Mouse (Mus musculus) forebrain, embryonic 14.5 days (tissue): ENCODE measurements around the gene Fam160a1. TPM values are rescaled to one million over a fixed set of nuclear protein-coding genes. Genes with fewer than 3 reads are reported as not detected.

Experiments used
- ATAC-seq: fragments of 200-750 bp; cut with Nextera tagmentation; 2 replicates; pipeline ENCODE4 v1.8.0; 2017; ENCODE audit warnings: mild to moderate bottlenecking, moderate library complexity
- DNase-seq: peaks from one replicate; pipeline ENCODE4 v3.0.0-alpha.2; 2015; ENCODE audit warnings: low spot score
- H3K27ac ChIP-seq: fragments of 300-500 bp; sonication (generic); 2 replicates; pipeline ENCODE4 v1.5.1; 2014; ENCODE audit warnings: low read depth, mild to moderate bottlenecking, control low read depth, low read length, moderate library complexity
- H3K27me3 ChIP-seq: fragments of 300-500 bp; sonication (generic); replicated peaks from 2 replicates; pipeline ENCODE4 v1.6.1; 2014; ENCODE audit warnings: low read length, control low read depth, mixed read lengths; ENCODE audit not compliant: control insufficient read depth, insufficient read depth
- H3K36me3 ChIP-seq: fragments of 300-500 bp; sonication (generic); 2 replicates; pipeline ENCODE4 v1.6.1; 2014; ENCODE audit warnings: low read length, control low read depth; ENCODE audit not compliant: control insufficient read depth, insufficient read depth
- H3K4me1 ChIP-seq: fragments of 300-500 bp; sonication (generic); 2 replicates; pipeline ENCODE4 v1.6.1; 2014; ENCODE audit warnings: antibody characterized with exemption, low read length, control low read depth; ENCODE audit not compliant: control insufficient read depth, insufficient read depth
- H3K4me2 ChIP-seq: fragments of 300-500 bp; sonication (generic); 2 replicates; pipeline ENCODE4 v1.6.1; 2014; ENCODE audit warnings: mild to moderate bottlenecking, control low read depth, low read length
- H3K4me3 ChIP-seq: fragments of 300-500 bp; sonication (generic); 2 replicates; pipeline ENCODE4 v1.5.1; 2014; ENCODE audit warnings: low read depth, low read length, control low read depth
- H3K9ac ChIP-seq: fragments of 300-500 bp; sonication (generic); 2 replicates; pipeline ENCODE4 v1.6.1; 2014; ENCODE audit warnings: mild to moderate bottlenecking, low read length, control low read depth, moderate library complexity
- H3K9me3 ChIP-seq: fragments of 300-500 bp; sonication (generic); replicated peaks from 2 replicates; pipeline ENCODE4 v1.6.1; 2016; ENCODE audit warnings: low read length, control low read depth, mixed read lengths; ENCODE audit not compliant: control insufficient read depth
- WGBS: fragments of 180-500 bp; shearing (Covaris S2); extraction: QIAGEN DNeasy Blood & Tissue Kit; methylation state at CpG from one replicate; pipeline ENCODE4 v1.1.7; 2014; 5-methylcytosine and 5-hydroxymethylcytosine counted together
- polyA plus RNA-seq: library from polyadenylated mRNA; unstranded; fragments of >200 nt; fragmentation: Nextera tagmentation; extraction: Ambion mirVana; gene quantifications from 2 replicates; pipeline ENCODE4 v1.2.1, GENCODE M21; 2014

Gene Fam160a1
- polyA plus RNA-seq, 1 experiment from 2014 or later, result 0.51 TPM

DNA sequence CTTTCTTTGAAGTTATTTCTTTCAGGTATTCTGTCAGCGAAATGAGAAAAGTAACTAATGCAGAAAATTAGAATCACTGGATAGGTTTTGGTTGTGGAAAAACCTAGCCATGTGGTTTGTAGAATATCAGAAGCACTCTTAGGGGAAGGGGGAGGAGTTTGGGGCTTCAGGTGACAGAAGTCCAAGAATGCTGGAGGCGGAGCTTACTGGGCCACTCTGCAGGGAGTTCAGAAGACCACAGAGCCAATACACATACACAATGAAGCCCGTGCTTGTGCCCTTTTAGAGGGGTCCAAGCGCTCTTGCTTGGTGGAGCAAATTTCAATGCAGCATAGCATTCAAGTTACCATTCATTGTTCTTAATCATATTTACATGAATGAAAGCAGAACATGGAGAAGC is 68.2 kb downstream of the Fam160a1 start:
- Histone ChIP-seq H3K4me1 (peaks cover 4% of the 10 kb centered on the region; the same call in 1 of the 2 replicates), H3K4me3 (no peak overlapping the region), H3K27me3 (no peaks in the 10 kb centered on the region), H3K9me3 (no peaks in the 10 kb centered on the region), H3K4me2 (no peak overlapping the region), H3K36me3 (no peaks in the 10 kb centered on the region), H3K9ac (no peak overlapping the region), H3K27ac (no peak overlapping the region)
- DNase-seq (no peak), ATAC-seq (no peak)
- WGBS, result 18% methylated on average over 4 of the region's 4 CpGs

DNA sequence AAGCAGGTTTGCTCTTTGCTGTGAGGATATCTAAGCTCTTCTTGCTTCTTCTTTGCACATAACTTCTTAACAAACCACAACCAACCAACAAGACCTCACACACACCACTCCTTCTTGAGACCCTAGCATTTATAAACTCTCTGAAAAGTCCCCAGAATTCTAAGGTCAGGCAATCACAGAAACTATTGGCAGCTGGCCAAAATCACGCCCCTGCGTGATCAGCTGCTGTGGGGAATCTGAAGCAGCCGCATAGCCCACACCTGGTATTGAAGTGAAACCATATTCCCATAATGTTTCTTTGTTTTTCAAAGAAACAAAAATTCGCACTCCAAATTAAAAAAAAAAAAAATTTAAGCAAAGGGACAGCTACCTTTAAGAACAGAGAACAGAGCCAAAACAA is 71.0 kb downstream of the Fam160a1 start:
- ATAC-seq, result no peak
- DNase-seq, result no peak
- WGBS, result 55% methylated on average over 4 of the region's 4 CpGs

DNA sequence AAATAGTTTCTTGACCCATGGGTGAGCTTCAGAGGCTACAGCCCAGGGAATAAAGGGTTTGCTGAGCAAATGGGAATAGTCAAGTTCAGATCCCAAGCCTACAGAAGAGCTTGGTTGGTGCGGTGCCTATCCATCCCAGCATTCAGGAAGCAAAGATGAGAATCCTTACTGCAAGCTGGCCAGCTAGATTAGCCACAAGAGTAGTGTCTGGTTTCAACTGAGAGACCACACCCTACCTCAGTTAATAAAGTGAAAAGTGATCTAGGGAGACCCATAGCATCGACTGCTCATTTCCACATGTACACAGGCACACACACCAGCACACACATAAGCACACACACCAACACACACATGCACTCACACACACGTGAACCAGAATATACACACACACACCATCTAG is 75.3 kb downstream of the Fam160a1 start:
- no peaks in the 10 kb centered on the region for H3K36me3 ChIP-seq
- DNase-seq (no peak), ATAC-seq (no peak)
- no peaks in the 10 kb centered on the region for H3K4me1 ChIP-seq
- no peak overlapping the region for H3K9ac ChIP-seq
- H3K27ac ChIP-seq, result no peak overlapping the region
- H3K9me3 ChIP-seq, result no peaks in the 10 kb centered on the region
- 93% methylated on average over 3 of the region's 3 CpGs for WGBS
- no peak overlapping the region for H3K4me3 ChIP-seq
- H3K27me3 ChIP-seq, result no peaks in the 10 kb centered on the region
- H3K4me2 ChIP-seq, result no peak overlapping the region

More for the DNA sequence above, 71.0 kb downstream of the Fam160a1 start:
- Histone ChIP-seq H3K9me3 (no peaks in the 10 kb centered on the region), H3K27ac (no peak overlapping the region), H3K4me3 (no peak overlapping the region), H3K36me3 (no peaks in the 10 kb centered on the region), H3K9ac (no peak overlapping the region), H3K4me1 (no peaks in the 10 kb centered on the region), H3K27me3 (no peaks in the 10 kb centered on the region), H3K4me2 (no peak overlapping the region)

DNA sequence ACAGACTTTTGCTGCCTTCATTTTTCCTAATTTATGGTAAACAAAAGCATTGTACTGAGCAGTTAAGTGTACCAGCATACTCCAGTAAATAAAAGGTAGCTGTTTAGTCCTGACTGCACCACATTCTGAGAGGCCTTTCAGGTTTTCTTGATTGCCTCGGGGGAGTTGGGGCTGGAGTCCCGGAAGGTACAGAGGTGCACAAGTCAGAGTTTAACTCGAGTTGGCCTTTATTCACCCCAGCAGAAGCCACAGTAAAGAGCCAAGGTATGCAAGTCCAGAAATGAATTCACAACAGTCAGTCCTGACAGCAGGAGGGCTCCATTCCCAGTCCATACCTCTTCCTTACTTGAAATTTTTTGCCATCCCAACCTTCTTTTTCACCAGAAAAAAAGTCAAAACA is 78.5 kb downstream of the Fam160a1 start:
- Histone ChIP-seq H3K27ac (no peak overlapping the region), H3K36me3 (no peaks in the 10 kb centered on the region), H3K4me3 (no peak overlapping the region), H3K4me1 (no peaks in the 10 kb centered on the region), H3K27me3 (no peaks in the 10 kb centered on the region), H3K9ac (no peak overlapping the region), H3K9me3 (no peaks in the 10 kb centered on the region), H3K4me2 (no peak overlapping the region)
- ATAC-seq, result no peak
- DNase-seq, result no peak
- WGBS, result 83% methylated on average over 3 of the region's 3 CpGs

DNA sequence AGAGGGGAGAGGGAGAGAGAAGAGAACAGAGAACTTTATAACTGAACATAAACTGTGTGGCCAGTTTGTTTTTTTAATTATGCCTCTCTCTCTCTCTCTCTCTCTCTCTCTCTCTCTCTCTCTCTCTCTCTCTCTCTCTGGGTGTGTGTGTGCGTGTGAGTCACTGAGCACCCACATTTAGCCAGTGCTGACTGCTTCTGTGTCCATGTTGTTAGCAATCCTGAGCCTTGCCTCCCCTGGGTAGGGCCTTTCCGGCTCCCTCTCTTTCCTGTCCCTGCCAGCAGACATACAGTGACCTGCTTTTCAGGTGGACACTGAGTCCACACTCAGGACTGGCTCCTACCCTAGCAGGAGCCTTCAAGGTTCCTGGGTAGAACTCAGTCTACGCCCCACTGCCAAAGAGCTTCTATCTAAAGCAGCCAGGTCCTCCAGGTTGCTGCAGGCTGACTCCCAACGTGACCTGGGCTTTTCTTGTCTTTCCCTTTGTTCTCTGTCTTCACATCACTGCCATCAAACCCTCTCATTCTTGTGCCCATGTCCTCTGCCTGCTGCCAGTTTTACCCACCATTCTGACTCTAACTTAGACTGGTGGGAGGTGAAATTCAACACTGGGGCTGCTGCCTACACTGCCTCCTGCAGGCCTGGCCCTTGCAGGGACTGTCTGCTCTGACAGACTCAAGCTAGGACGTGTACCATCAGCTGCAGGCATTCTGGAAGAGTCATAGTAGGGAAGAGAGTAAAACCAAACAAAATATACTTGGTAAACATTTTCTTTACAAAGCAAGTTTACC is 83.0 kb downstream of the Fam160a1 start:
- no peaks in the 10 kb centered on the region for H3K27me3 ChIP-seq
- H3K4me1 ChIP-seq, result no peaks in the 10 kb centered on the region
- H3K9ac ChIP-seq, result no peak overlapping the region
- no peak overlapping the region for H3K4me3 ChIP-seq
- H3K9me3 ChIP-seq, result no peaks in the 10 kb centered on the region
- H3K36me3 ChIP-seq, result no peaks in the 10 kb centered on the region
- no peak overlapping the region for H3K4me2 ChIP-seq
- WGBS, result 74% methylated on average over 5 of the region's 5 CpGs
- no peak for DNase-seq
- ATAC-seq, result no peak
- no peak overlapping the region for H3K27ac ChIP-seq

DNA sequence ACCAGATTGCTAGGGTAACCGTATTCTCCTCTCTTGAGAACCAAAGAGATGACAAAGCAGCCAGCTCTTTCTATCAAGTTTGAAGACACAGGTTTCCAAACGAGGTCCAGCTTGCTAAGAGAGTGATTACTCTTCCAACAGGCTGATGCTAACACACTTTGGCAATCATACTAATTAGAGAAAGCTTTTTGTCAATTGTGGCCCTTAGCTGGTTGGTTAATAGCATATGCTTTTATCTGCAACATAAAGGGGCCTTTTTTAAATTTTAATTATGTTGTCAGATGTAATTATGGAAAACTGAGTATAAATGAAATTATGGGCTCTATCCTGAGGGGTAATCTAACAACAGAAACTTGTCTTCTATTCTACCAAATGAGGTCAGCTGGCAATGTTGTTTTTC is 89.9 kb downstream of the Fam160a1 start:
- H3K9ac ChIP-seq, result no peak overlapping the region
- H3K27me3 ChIP-seq, result no peaks in the 10 kb centered on the region
- peak; percentile 14 for DNase-seq
- no peak for ATAC-seq
- H3K9me3 ChIP-seq, result no peaks in the 10 kb centered on the region
- H3K4me2 ChIP-seq, result no peak overlapping the region
- WGBS, result 24% methylated on average over 2 of the region's 2 CpGs
- H3K27ac ChIP-seq, result no peak overlapping the region
- H3K4me1 ChIP-seq, result no peaks in the 10 kb centered on the region
- H3K4me3 ChIP-seq, result no peak overlapping the region
- H3K36me3 ChIP-seq, result no peaks in the 10 kb centered on the region

DNA sequence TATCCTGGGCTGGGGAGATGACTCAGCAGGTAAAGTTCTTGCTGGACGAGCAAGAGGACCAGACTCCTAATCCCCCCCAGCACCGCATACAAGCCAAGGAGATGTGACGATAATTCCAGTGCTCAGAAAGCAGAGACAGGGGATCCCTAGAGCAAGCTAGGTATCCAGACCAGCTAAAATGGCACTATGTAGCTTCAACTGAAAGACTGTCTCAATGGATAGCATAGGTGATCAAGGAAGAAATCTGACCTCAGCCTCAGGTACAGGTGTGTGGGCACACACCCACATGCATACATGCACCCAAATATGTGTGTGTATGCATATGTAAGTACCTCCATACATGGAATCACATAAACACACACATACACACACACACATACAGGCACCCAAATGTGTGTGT is 91.1 kb downstream of the Fam160a1 start:
- Histone ChIP-seq H3K4me1 (no peaks in the 10 kb centered on the region), H3K27me3 (no peaks in the 10 kb centered on the region), H3K4me3 (no peak overlapping the region), H3K27ac (no peak overlapping the region), H3K4me2 (no peak overlapping the region), H3K9me3 (no peaks in the 10 kb centered on the region), H3K9ac (no peak overlapping the region), H3K36me3 (no peaks in the 10 kb centered on the region)
- DNase-seq (no peak), ATAC-seq (no peak)
- 89% methylated on average over 3 of the region's 3 CpGs for WGBS

DNA sequence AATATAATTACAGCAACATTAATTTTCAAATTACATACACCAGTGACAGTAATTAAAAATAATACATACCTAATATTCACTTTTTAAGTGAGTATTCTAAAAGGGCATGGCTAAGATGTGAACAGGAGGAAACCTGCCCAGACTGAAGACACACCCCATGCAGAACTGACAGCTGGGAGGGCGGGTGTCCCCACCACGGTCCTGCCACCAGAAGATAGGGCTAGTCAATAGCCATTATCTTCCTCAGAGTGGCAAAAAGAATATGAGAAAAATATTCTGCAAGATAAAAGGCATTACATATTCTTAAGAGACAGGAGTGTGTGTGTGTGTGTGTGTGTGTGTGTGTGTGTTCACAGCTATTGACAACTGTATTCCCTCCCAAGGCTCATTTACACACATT is 92.0 kb downstream of the Fam160a1 start:
- Histone ChIP-seq H3K4me3 (no peak overlapping the region), H3K27ac (no peak overlapping the region), H3K36me3 (no peaks in the 10 kb centered on the region), H3K9ac (no peak overlapping the region), H3K4me2 (no peak overlapping the region), H3K4me1 (no peaks in the 10 kb centered on the region), H3K27me3 (no peaks in the 10 kb centered on the region), H3K9me3 (no peaks in the 10 kb centered on the region)
- no peak for ATAC-seq
- WGBS, result 76% methylated on average over 2 of the region's 2 CpGs
- DNase-seq, result no peak

DNA sequence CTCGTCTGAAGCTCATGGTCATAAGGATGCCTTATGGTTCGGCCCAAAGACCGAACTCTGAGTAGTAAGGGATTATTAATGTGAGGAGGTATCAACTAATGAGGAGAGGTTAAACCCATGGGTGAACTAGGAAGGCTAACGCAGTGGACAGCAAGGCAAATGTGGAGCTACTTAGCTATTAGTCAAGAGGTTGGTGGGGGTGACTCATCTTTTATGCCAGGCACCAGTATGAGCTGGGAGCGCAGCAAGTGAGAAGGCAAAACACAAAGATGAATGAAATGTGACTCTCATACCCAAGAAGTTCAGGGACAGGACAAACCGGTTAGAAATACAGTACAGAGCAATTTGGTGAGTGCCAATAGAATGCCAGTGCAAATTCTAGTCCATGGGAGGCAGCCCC is 94.5 kb downstream of the Fam160a1 start:
- ATAC-seq, result no peak
- 88% methylated on average over 6 of the region's 6 CpGs for WGBS
- no peaks in the 10 kb centered on the region for H3K27me3 ChIP-seq

More for the DNA sequence above, 94.5 kb downstream of the Fam160a1 start:
- DNase-seq, result no peak
- no peaks in the 10 kb centered on the region for H3K4me1 ChIP-seq
- H3K27ac ChIP-seq, result no peak overlapping the region
- H3K4me3 ChIP-seq, result no peak overlapping the region
- H3K4me2 ChIP-seq, result no peak overlapping the region
- H3K9me3 ChIP-seq, result no peaks in the 10 kb centered on the region
- H3K9ac ChIP-seq, result no peak overlapping the region
- no peaks in the 10 kb centered on the region for H3K36me3 ChIP-seq
